Mouse (Mus musculus) midbrain, embryonic 10.5 days (tissue): ENCODE data around the gene Arid2. TPM values are rescaled to one million over a fixed set of nuclear protein-coding genes. Genes with fewer than 3 reads are reported as not detected.
A peak's percentile ranks its signal among the peaks of the same experiment; 100 is the strongest.
"Not testable (repeated sequence)": the region's sequence is repeated elsewhere in the genome, so short reads cannot be mapped to it uniquely, and the experiment has no call there.

Source experiments
- DNase-seq: peaks from one replicate; pipeline ENCODE4 v3.0.0-alpha.2; 2017; ENCODE audit warnings: low spot score
- H3K27ac ChIP-seq: fragments of 300-500 bp; sonication (generic); replicated peaks from 2 replicates; pipeline ENCODE4 v1.5.1; 2016; ENCODE audit warnings: mild to moderate bottlenecking
- H3K27me3 ChIP-seq: fragments of 300-500 bp; sonication (generic); 2 replicates; pipeline ENCODE4 v1.6.1; 2016; ENCODE audit warnings: low read depth, mild to moderate bottlenecking; ENCODE audit not compliant: poor library complexity, severe bottlenecking
- H3K36me3 ChIP-seq: fragments of 300-500 bp; sonication (generic); 2 replicates; pipeline ENCODE4 v1.6.1; 2016; ENCODE audit warnings: mild to moderate bottlenecking, moderate library complexity
- H3K4me1 ChIP-seq: fragments of 300-500 bp; sonication (generic); 2 replicates; pipeline ENCODE4 v1.6.1; 2016
- H3K4me3 ChIP-seq: fragments of 300-500 bp; sonication (generic); 2 replicates; pipeline ENCODE4 v1.5.1; 2016; ENCODE audit warnings: mild to moderate bottlenecking, moderate library complexity
- H3K9me3 ChIP-seq: fragments of 300-500 bp; sonication (generic); replicated peaks from 2 replicates; pipeline ENCODE4 v1.6.1; 2016; ENCODE audit warnings: mild to moderate bottlenecking
- WGBS: fragments of 180-500 bp; shearing (Covaris S2); methylation state at CpG from one replicate; pipeline ENCODE4 v1.1.7; 2016; 5-methylcytosine and 5-hydroxymethylcytosine counted together
- polyA plus RNA-seq: library from polyadenylated mRNA; unstranded; fragments of >200 nt; fragmentation: Nextera tagmentation; extraction: Ambion mirVana; gene quantifications from 2 replicates; pipeline ENCODE4 v1.2.1, GENCODE M21; 2016

The Arid2 gene
- polyA plus RNA-seq: 26.2 and 27.6 TPM in 2 replicates

DNA sequence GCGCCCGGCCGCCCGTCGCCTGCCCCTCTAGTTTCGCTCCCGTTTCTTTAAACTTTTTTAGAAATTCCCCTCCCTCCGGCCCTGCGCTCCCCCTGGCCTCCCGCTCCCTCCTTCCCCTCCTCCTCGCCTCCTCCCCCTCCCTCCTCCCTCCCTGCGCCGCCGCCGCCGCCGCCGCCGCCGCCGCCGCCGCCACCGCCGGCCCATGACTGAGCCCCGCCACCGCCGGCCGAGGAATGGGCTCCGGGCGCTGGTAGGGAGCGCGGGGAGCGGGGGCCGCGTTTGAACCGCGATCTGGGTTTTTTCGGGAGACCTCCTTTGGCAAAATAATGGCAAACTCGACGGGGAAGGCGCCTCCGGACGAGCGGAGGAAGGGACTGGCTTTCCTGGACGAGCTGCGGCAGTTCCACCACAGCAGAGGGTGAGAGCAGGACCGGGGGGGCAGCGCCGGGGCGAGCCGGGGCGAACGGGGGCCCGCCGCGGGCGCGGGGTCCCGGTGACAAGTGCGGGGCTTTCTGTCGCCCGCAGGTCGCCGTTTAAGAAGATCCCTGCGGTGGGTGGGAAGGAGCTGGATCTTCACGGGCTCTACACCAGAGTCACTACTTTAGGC is at the start of gene Arid2:
Arid2 (plus strand) TSS at position 150 of the 607 bp plus-strand sequence.
- DNase-seq: peak; percentile 84
- Histone ChIP-seq H3K27ac (peak within 1 kb of the TSS; percentile 100), H3K36me3 (peaks cover 23% of the 10 kb centered on the region), H3K27me3 (no peaks in the 10 kb centered on the region), H3K4me3 (peak within 1 kb of the TSS; percentile 79), H3K9me3 (no peaks in the 10 kb centered on the region), H3K4me1 (peaks cover 40% of the 10 kb centered on the region)
- WGBS: 1% methylated on average over 61 of the region's 67 CpGs

DNA sequence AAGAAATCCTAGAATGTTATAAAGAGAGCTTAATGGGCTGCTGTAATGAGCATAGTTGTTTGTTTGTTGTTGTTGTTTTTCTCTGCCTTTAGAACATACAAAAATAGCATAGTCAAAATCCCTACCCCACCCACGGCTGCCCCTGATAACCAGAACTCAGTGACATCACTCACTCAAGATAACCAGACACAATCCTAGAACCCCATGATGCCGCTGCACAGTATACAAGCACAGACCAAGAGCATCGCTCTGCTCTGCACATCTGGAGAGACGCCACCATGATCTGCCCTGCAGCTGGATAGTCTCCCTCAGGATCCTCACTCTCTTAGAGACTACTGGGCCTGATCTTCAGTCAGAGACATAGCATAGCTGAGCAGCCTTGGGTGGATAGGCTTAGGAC is 49.2 kb upstream of the Arid2 start:
- no peak for DNase-seq
- no peaks in the 10 kb centered on the region for H3K36me3 ChIP-seq
- no peaks in the 10 kb centered on the region for H3K9me3 ChIP-seq
- H3K4me3 ChIP-seq: no peak overlapping the region
- 93% methylated on average over 4 of the region's 4 CpGs for WGBS
- peaks cover 2% of the 10 kb centered on the region; the same call in 1 of the 2 replicates for H3K4me1 ChIP-seq
- no peak overlapping the region for H3K27ac ChIP-seq
- no peaks in the 10 kb centered on the region for H3K27me3 ChIP-seq

DNA sequence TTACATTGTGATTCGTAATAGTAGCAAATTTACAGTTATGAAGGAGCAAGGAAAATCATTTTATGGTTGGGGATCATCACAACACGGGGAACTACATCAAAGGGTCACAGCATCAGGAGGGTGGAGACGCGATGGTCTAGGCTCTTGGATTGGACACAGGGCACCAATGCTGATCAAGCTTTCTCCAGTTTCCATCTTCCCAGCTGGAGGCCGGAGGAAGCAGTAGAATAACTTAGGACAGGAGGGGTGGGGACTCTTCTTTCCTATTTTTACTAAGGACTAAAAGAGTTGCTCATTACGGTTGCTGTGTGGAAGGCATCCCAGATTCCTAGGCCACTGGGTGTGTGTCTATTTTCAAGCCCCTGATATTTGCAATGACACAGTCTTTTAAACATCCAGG is 43.1 kb upstream of the Arid2 start:
- no peak for DNase-seq
- Histone ChIP-seq H3K27ac (no peak overlapping the region), H3K36me3 (no peaks in the 10 kb centered on the region), H3K4me1 (no peaks in the 10 kb centered on the region), H3K4me3 (no peak overlapping the region), H3K9me3 (no peaks in the 10 kb centered on the region), H3K27me3 (no peaks in the 10 kb centered on the region)
- WGBS: 90% methylated on average over 6 of the region's 6 CpGs

DNA sequence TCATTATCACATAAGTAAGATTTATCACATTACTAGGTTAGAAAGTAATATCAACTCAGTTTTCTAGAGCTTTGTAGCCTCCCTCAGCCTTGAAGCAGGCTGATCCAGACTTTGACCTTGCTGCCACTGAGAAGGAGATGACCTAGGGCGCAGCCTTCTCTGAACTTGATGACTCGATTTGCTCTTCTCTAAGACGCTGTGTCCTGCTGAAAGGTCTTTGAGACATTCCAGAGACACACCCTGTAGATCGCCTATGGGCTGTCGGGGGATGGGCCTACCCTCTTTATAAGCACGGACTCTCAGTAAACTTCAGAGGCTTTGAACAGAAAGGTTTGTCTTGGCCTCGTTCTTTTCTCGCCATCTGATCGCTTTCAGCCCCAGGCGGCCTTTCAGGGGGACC is 42.6 kb upstream of the Arid2 start:
- not testable (repeated sequence) for H3K4me3 ChIP-seq, H3K36me3 ChIP-seq, DNase-seq, H3K4me1 ChIP-seq, H3K27me3 ChIP-seq, H3K27ac ChIP-seq, H3K9me3 ChIP-seq
- WGBS: 76% methylated on average over 10 of the region's 10 CpGs

DNA sequence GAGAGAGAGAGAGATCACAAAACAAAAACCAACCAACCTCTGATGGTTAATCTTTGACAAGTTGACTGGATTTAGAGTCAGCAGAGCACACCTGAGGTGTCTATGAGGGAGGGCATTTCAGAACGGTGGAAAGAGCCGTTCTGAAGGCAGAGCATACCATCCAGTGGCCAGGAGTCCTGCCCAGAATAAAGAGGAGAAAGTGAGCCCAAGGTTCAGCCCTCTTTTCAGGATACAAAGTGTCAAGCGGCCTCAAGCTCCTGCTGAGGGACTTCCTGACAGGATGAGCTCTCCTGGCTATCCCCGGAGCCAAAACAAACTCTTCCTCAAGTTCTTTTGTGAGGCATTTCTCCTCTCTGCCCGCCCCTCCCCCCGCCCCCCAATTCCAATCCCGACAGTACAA is 33.5 kb upstream of the Arid2 start:
- Histone ChIP-seq H3K4me1 (peaks cover 14% of the 10 kb centered on the region), H3K36me3 (no peaks in the 10 kb centered on the region), H3K9me3 (no peaks in the 10 kb centered on the region), H3K4me3 (peak overlapping the region; percentile 48), H3K27ac (peak overlapping the region; percentile 46; the same call in 1 of the 2 replicates), H3K27me3 (no peaks in the 10 kb centered on the region)
- WGBS: 1% methylated on average over 7 of the region's 7 CpGs
- DNase-seq: peak; percentile 35

DNA sequence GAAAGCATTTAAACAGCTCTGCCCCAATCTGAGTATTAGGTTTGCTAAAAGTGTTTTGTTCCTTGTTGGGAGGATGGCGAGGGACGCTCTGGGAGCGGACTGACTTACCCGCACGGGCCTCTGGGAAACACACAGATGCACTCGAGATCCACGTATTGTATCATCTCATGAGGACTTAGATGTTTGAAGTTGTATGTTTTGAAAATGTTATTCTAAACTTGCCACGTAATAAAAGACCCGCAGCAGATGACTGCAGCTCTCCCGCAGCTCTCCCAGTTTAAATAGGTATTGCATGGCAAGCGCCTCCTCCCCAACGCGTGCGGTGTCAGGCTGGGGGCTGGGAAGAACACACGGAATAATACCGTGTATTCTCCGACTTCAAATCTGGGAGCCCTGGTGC is 33.0 kb upstream of the Arid2 start:
- Histone ChIP-seq H3K4me3 (peak overlapping the region; percentile 48), H3K4me1 (peaks cover 14% of the 10 kb centered on the region), H3K36me3 (no peaks in the 10 kb centered on the region), H3K9me3 (0 out of 2 replicates have a peak, but pooled peaks cover under 1% of the 10 kb centered on the region), H3K27ac (peak overlapping the region; percentile 46; the same call in 1 of the 2 replicates), H3K27me3 (no peaks in the 10 kb centered on the region)
- 3% methylated on average over 17 of the region's 17 CpGs for WGBS
- DNase-seq: peak; percentile 29

DNA sequence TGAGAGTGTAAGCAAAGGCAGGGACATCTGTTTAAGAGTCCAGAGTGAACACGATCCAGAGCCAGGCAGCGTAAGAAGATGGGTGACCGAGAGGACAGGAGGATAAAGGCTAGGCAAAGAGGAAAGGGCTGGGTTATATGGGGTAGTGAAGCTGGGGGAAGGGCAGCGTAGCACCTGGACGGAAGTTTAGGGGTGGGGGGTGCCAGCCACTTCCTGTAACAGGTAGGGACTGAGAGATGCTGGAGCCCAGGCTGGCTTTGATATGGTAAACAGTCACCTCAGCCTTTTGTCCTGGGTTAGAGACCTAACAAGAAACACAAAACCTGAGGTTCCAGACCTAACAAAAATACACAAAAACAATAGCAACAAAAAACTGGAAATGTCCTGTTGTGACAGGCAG is 29.5 kb upstream of the Arid2 start:
- DNase-seq: no peak
- H3K4me3 ChIP-seq: no peak overlapping the region
- no peaks in the 10 kb centered on the region for H3K36me3 ChIP-seq
- H3K9me3 ChIP-seq: peaks cover 30% of the 10 kb centered on the region; the same call in 1 of the 2 replicates
- no peak overlapping the region for H3K27ac ChIP-seq
- 78% methylated on average over 5 of the region's 5 CpGs for WGBS
- no peaks in the 10 kb centered on the region for H3K27me3 ChIP-seq
- H3K4me1 ChIP-seq: peaks cover 14% of the 10 kb centered on the region

DNA sequence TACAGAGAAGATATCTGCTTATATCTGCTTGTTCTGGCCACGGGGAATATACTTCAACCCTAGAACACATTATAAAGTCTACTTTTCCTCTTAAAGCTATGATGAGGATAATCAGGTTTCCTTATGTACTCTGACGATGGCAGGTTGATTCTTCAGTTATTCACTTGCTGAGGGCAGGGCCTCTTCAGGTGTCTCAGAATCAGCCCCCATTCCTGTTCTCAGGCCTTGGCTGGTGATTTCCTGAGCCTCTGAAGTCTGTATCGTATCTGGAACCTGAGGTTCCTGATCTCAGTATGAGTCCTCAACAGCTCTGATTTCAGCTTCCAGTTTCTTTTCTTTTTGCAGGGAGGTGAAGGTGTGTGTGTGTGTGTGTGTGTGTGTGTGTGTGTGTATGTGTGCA is 22.7 kb upstream of the Arid2 start:
- H3K27me3 ChIP-seq: no peaks in the 10 kb centered on the region
- no peak overlapping the region for H3K4me3 ChIP-seq
- H3K27ac ChIP-seq: no peak overlapping the region
- H3K9me3 ChIP-seq: peaks cover 74% of the 10 kb centered on the region
- WGBS: 94% methylated on average over 3 of the region's 3 CpGs
- no peak for DNase-seq
- peaks cover 51% of the 10 kb centered on the region for H3K36me3 ChIP-seq
- no peaks in the 10 kb centered on the region for H3K4me1 ChIP-seq

DNA sequence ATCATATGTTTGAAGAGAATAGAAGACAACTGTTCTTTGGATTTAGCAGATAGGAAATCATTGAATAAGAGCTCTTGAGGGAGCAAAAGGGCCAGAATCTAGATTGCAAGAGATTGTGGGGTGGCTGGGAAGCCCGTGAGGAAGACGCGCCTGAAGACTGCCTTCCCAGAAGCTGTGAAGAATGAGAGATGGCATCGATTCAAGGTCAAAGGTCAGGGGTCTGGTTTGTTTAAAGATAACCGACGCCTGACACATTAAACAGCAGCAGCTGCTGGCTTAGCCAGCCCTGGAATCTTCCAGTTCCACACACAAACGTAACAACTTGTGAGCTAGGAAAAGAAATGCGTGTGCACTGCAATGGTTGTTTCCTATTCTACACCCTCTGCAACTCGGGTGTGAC is 19.4 kb upstream of the Arid2 start:
- H3K27me3 ChIP-seq: no peaks in the 10 kb centered on the region
- H3K9me3 ChIP-seq: peaks cover 48% of the 10 kb centered on the region
- 88% methylated on average over 9 of the region's 9 CpGs for WGBS
- peaks cover 4% of the 10 kb centered on the region; the same call in 1 of the 2 replicates for H3K4me1 ChIP-seq
- H3K4me3 ChIP-seq: no peak overlapping the region
- H3K36me3 ChIP-seq: peaks cover 76% of the 10 kb centered on the region
- no peak for DNase-seq
- H3K27ac ChIP-seq: no peak overlapping the region

DNA sequence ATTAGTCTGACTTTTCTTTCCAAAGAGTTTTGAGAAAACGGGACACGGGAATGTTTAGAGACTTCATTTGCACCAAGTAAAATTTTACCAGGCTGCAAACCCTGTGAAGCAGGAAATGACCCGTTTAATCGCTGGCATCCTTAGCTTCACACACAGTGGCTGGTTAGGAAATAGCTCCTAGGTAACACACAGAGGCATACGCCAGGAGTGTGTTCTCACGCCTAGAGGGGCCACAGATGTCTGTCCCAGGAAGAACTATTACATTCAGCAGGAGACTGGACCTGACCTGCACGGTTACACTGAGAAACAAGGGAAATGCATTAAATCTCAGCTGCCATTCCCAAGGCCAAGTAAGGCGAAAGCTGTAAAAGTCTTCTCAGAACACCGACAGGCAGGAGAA is 18.7 kb upstream of the Arid2 start:
- no peak overlapping the region for H3K27ac ChIP-seq
- peaks cover 45% of the 10 kb centered on the region for H3K9me3 ChIP-seq
- H3K27me3 ChIP-seq: no peaks in the 10 kb centered on the region
- peaks cover 81% of the 10 kb centered on the region for H3K36me3 ChIP-seq
- 96% methylated on average over 9 of the region's 9 CpGs for WGBS
- no peak overlapping the region for H3K4me3 ChIP-seq
- DNase-seq: no peak
- peaks cover 4% of the 10 kb centered on the region; the same call in 1 of the 2 replicates for H3K4me1 ChIP-seq

DNA sequence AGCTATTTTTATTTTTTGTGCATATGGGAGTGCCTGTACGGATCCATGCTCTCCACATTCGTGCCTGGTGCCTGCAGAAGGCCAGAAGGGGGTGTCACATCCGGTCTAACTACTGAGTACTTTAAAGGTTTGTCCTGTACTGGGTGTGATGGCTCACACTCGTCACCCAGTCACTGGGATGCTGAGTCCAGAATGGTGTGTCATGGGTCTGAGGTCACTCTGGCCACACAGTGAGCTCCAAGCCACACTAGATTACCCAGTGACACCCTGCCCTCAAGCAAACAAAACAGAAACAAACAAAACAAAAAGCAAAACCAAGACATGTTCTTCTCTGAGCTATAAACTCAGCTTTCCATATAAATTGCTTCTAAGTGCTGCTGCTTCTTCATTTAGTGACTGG is 17.9 kb upstream of the Arid2 start:
- DNase-seq: no peak
- Histone ChIP-seq H3K9me3 (peaks cover 44% of the 10 kb centered on the region), H3K36me3 (peaks cover 89% of the 10 kb centered on the region), H3K27ac (no peak overlapping the region), H3K4me1 (peaks cover 4% of the 10 kb centered on the region; the same call in 1 of the 2 replicates), H3K27me3 (no peaks in the 10 kb centered on the region), H3K4me3 (no peak overlapping the region)
- 94% methylated on average over 4 of the region's 4 CpGs for WGBS

DNA sequence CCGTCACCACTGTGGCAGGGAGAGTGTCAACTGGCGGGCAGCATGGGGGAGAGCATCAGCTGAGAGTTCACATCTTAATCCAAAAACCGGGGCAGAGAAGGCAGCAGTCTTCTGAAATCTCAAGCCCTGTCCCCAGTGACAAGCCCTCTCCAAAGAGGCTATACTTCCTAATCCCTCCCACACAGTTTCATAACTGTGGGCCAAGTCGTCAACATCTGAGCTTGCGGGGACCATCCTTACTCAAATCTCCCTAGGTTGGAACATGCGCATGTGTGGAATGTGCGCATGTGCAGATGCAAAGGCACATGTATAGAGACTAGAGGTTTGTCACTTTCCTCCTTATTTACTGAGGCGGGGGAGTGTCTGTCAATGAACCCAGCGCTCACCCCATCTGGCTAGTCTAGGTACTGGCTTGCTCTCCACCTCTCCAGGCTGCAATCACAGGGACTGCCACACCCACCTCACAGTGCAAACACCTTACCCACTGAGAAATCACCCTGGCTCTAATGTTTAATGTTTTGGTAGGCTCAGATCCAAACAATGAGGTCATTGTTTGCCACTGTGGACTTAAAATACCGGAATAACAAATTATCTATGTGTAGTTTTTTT is 16.9 kb upstream of the Arid2 start:
- 93% methylated on average over 10 of the region's 10 CpGs for WGBS
- no peak for DNase-seq
- Histone ChIP-seq H3K36me3 (peaks cover 90% of the 10 kb centered on the region), H3K9me3 (peaks cover 35% of the 10 kb centered on the region), H3K27me3 (no peaks in the 10 kb centered on the region), H3K4me1 (peaks cover 4% of the 10 kb centered on the region; the same call in 1 of the 2 replicates), H3K4me3 (no peak overlapping the region), H3K27ac (no peak overlapping the region)

DNA sequence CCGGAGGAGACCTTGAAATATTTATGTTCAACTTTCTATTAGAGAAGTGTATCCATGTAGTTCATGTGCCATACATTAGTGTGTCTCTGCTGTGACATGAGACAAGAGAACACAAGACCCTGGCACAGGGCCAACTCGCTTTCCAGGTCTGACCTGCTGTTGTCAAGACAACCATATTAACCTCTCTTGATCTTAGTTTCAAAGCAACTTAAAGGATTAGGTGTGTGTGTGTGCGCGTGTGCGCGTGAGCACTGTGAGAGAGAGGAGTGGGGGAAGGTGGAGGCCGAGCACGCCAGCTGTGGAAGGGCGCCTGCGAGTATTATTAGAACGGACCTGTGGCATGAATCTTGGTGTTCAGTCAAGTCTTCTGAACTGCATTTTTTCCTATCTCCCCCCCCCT is 15.0 kb upstream of the Arid2 start:
- Histone ChIP-seq H3K36me3 (peaks cover 89% of the 10 kb centered on the region), H3K4me1 (peaks cover 4% of the 10 kb centered on the region; the same call in 1 of the 2 replicates)
- no peak for DNase-seq

More for the DNA sequence above, 15.0 kb upstream of the Arid2 start:
- WGBS: 92% methylated on average over 11 of the region's 11 CpGs
- peaks cover 18% of the 10 kb centered on the region for H3K9me3 ChIP-seq
- H3K4me3 ChIP-seq: no peak overlapping the region
- H3K27me3 ChIP-seq: no peaks in the 10 kb centered on the region
- no peak overlapping the region for H3K27ac ChIP-seq
